Mouse (Mus musculus) neural tube, embryonic 14.5 days (tissue): ENCODE data around the gene Egflam. TPM values are rescaled to one million over a fixed set of nuclear protein-coding genes. Genes with fewer than 3 reads are reported as not detected.

ENCODE experiments used
- ATAC-seq: fragments of 200-750 bp; cut with Nextera tagmentation; 2 replicates; pipeline ENCODE4 v1.8.0; 2017; ENCODE audit warnings: low read depth, mild to moderate bottlenecking, moderate TSS enrichment, moderate library complexity
- H3K27ac ChIP-seq: fragments of 300-500 bp; sonication (generic); 2 replicates; pipeline ENCODE4 v1.5.1; 2014; ENCODE audit warnings: low read depth, mild to moderate bottlenecking, control low read depth, low read length, moderate library complexity, mixed read lengths
- H3K27me3 ChIP-seq: fragments of 300-500 bp; sonication (generic); 2 replicates; pipeline ENCODE4 v1.6.1; 2014; ENCODE audit warnings: low read length; ENCODE audit not compliant: control insufficient read depth, insufficient read depth
- H3K36me3 ChIP-seq: fragments of 300-500 bp; sonication (generic); 2 replicates; pipeline ENCODE4 v1.6.1; 2014; ENCODE audit warnings: low read length, mixed read lengths; ENCODE audit not compliant: control insufficient read depth, insufficient read depth
- H3K4me1 ChIP-seq: fragments of 300-500 bp; sonication (generic); 2 replicates; pipeline ENCODE4 v1.6.1; 2014; ENCODE audit warnings: low read length; ENCODE audit not compliant: control insufficient read depth, insufficient read depth
- H3K4me2 ChIP-seq: fragments of 300-500 bp; sonication (generic); 2 replicates; pipeline ENCODE4 v1.6.1; 2014; ENCODE audit warnings: mild to moderate bottlenecking, low read depth, low read length, control low read depth
- H3K4me3 ChIP-seq: fragments of 300-500 bp; sonication (generic); 2 replicates; pipeline ENCODE4 v1.5.1; 2014; ENCODE audit warnings: low read depth, low read length, control low read depth, mixed read lengths
- H3K9ac ChIP-seq: fragments of 300-500 bp; sonication (generic); replicated peaks from 2 replicates; pipeline ENCODE4 v1.6.1; 2014; ENCODE audit warnings: low read depth, mild to moderate bottlenecking, control low read depth, low read length, mixed read lengths
- H3K9me3 ChIP-seq: fragments of 300-500 bp; sonication (generic); 2 replicates; pipeline ENCODE4 v1.6.1; 2016; ENCODE audit warnings: low read length; ENCODE audit not compliant: control insufficient read depth
- WGBS: fragments of 180-500 bp; shearing (Covaris S2); extraction: QIAGEN DNeasy Blood & Tissue Kit; methylation state at CpG from one replicate; pipeline ENCODE4 v1.1.7; 2014; 5-methylcytosine and 5-hydroxymethylcytosine counted together
- polyA plus RNA-seq: library from polyadenylated mRNA; unstranded; fragments of >200 nt; fragmentation: Nextera tagmentation; extraction: Ambion mirVana; gene quantifications from 2 replicates; pipeline ENCODE4 v1.2.1, GENCODE M21; 2014

Egflam gene
- polyA plus RNA-seq, 1 experiment from 2014 or later: 3.0 TPM

- WGBS: 61% methylated on average over 6 of the region's 6 CpGs
- Histone ChIP-seq H3K4me1 (peaks cover 18% of the 10 kb centered on the region; the same call in 1 of the 2 replicates), H3K9me3 (no peaks in the 10 kb centered on the region)
These were observed 197.9 kb downstream of the Egflam start for GRCm38 (mm10) chr15:7200286-7200685.

GRCm38 (mm10) chr15:7198816-7199215 lies 199.4 kb downstream of the Egflam start:
- peak; percentile 87 for ATAC-seq
- WGBS: 23% methylated on average over 2 of the region's 2 CpGs
- Histone ChIP-seq H3K4me1 (peaks cover 25% of the 10 kb centered on the region; the same call in 1 of the 2 replicates), H3K27me3 (no peaks in the 10 kb centered on the region), H3K9me3 (no peaks in the 10 kb centered on the region), H3K4me3 (no peak overlapping the region), H3K9ac (no peak overlapping the region), H3K4me2 (no peak overlapping the region), H3K36me3 (no peaks in the 10 kb centered on the region), H3K27ac (peak overlapping the region; percentile 55; the same call in 1 of the 2 replicates)

More at GRCm38 (mm10) chr15:7200286-7200685, 197.9 kb downstream of the Egflam start:
- H3K27me3 ChIP-seq: no peaks in the 10 kb centered on the region
- H3K36me3 ChIP-seq: no peaks in the 10 kb centered on the region
- H3K4me2 ChIP-seq: no peak overlapping the region
- H3K9ac ChIP-seq: no peak overlapping the region
- no peak overlapping the region for H3K27ac ChIP-seq
- ATAC-seq: no peak
- H3K4me3 ChIP-seq: no peak overlapping the region

- ATAC-seq: no peak
- Histone ChIP-seq H3K27ac (no peak overlapping the region), H3K9ac (no peak overlapping the region), H3K27me3 (no peaks in the 10 kb centered on the region), H3K4me2 (no peak overlapping the region), H3K4me1 (peaks cover 30% of the 10 kb centered on the region; the same call in 1 of the 2 replicates), H3K4me3 (no peak overlapping the region), H3K9me3 (no peaks in the 10 kb centered on the region), H3K36me3 (no peaks in the 10 kb centered on the region)
- 42% methylated on average over 3 of the region's 3 CpGs for WGBS
These were observed 200.3 kb downstream of the Egflam start for GRCm38 (mm10) chr15:7197652-7198445.

- ATAC-seq: peak; percentile 77
- Histone ChIP-seq H3K27me3 (no peaks in the 10 kb centered on the region), H3K9me3 (no peaks in the 10 kb centered on the region), H3K4me1 (peaks cover 26% of the 10 kb centered on the region; the same call in 1 of the 2 replicates), H3K4me3 (no peak overlapping the region), H3K9ac (no peak overlapping the region), H3K4me2 (no peak overlapping the region), H3K27ac (peak overlapping the region; percentile 73), H3K36me3 (peaks cover 7% of the 10 kb centered on the region)
- WGBS: 20% methylated on average over 6 of the region's 6 CpGs
These were observed 203.4 kb downstream of the Egflam start for GRCm38 (mm10) chr15:7194748-7195221.

- H3K36me3 ChIP-seq: peaks cover 7% of the 10 kb centered on the region
- H3K27ac ChIP-seq: peak overlapping the region; percentile 73
- 0 out of 2 replicates have a peak overlapping the region, but pooled peaks have one; percentile 12 for H3K4me2 ChIP-seq
- H3K4me3 ChIP-seq: no peak overlapping the region
- H3K4me1 ChIP-seq: peaks cover 24% of the 10 kb centered on the region; the same call in 1 of the 2 replicates
- no peaks in the 10 kb centered on the region for H3K27me3 ChIP-seq
- 7% methylated on average over 13 of the region's 13 CpGs for WGBS
- peak; percentile 48 for ATAC-seq
- no peak overlapping the region for H3K9ac ChIP-seq
- H3K9me3 ChIP-seq: no peaks in the 10 kb centered on the region
These were observed 204.0 kb downstream of the Egflam start for GRCm38 (mm10) chr15:7194147-7194720.

- H3K27ac ChIP-seq: no peak overlapping the region
- no peak for ATAC-seq
- WGBS: 96% methylated on average over 2 of the region's 2 CpGs
- H3K4me3 ChIP-seq: no peak overlapping the region
- H3K9ac ChIP-seq: no peak overlapping the region
- H3K27me3 ChIP-seq: no peaks in the 10 kb centered on the region
- H3K9me3 ChIP-seq: no peaks in the 10 kb centered on the region
- peaks cover 14% of the 10 kb centered on the region; the same call in 1 of the 2 replicates for H3K4me1 ChIP-seq
- H3K4me2 ChIP-seq: no peak overlapping the region
- peaks cover 7% of the 10 kb centered on the region for H3K36me3 ChIP-seq
These were observed 205.6 kb downstream of the Egflam start for GRCm38 (mm10) chr15:7192582-7192981.

- H3K27me3 ChIP-seq: no peaks in the 10 kb centered on the region
- peaks cover 11% of the 10 kb centered on the region for H3K36me3 ChIP-seq
- no peak for ATAC-seq
- H3K4me1 ChIP-seq: peaks cover 12% of the 10 kb centered on the region; the same call in 1 of the 2 replicates
- no peaks in the 10 kb centered on the region for H3K9me3 ChIP-seq
- H3K4me2 ChIP-seq: no peak overlapping the region
- 85% methylated on average over 4 of the region's 4 CpGs for WGBS
- H3K9ac ChIP-seq: no peak overlapping the region
- no peak overlapping the region for H3K27ac ChIP-seq
- H3K4me3 ChIP-seq: no peak overlapping the region
These were observed 207.1 kb downstream of the Egflam start for GRCm38 (mm10) chr15:7191074-7191473.

- Histone ChIP-seq H3K4me1 (peaks cover 12% of the 10 kb centered on the region; the same call in 1 of the 2 replicates), H3K36me3 (peaks cover 11% of the 10 kb centered on the region), H3K9me3 (no peaks in the 10 kb centered on the region), H3K4me3 (no peak overlapping the region), H3K9ac (no peak overlapping the region), H3K27ac (no peak overlapping the region), H3K4me2 (no peak overlapping the region), H3K27me3 (no peaks in the 10 kb centered on the region)
- WGBS: 91% methylated on average over 22 of the region's 22 CpGs
- no peak for ATAC-seq
These were observed 208.3 kb downstream of the Egflam start for GRCm38 (mm10) chr15:7189678-7190454.
